Mouse (Mus musculus) ES-E14 (cell line): ENCODE measurements around the gene Dock6. TPM values are rescaled to one million over a fixed set of nuclear protein-coding genes. Genes with fewer than 3 reads are reported as not detected.
"Not testable (repeated sequence)": the region's sequence is repeated elsewhere in the genome, so short reads cannot be mapped to it uniquely, and the experiment has no call there.

ENCODE experiments used
- DNase-seq: peaks from one replicate; pipeline ENCODE4 v3.0.0-alpha.2; 2013; ENCODE audit warnings: low read depth, low spot score
- H3K27ac ChIP-seq: 2 replicates; pipeline ENCODE4 v1.5.1; 2012; ENCODE audit warnings: low read depth, mild to moderate bottlenecking, low read length, moderate library complexity, mixed read lengths; ENCODE audit not compliant: poor library complexity, insufficient read depth, severe bottlenecking
- H3K36me3 ChIP-seq: 2 replicates; pipeline ENCODE4 v1.6.1; 2012; ENCODE audit warnings: mild to moderate bottlenecking, low read length, moderate library complexity, mixed read lengths; ENCODE audit not compliant: control insufficient read depth, poor library complexity, insufficient read depth, severe bottlenecking
- H3K4me1 ChIP-seq, 2 experiments: fragments of 150-350 bp in 1 of 2; sonication (generic) in 1 of 2; 2 replicates each; pipeline ENCODE4 v1.6.1; 2012; ENCODE audit warnings: low read length in 2 of 2, mild to moderate bottlenecking in 1 of 2, mixed read lengths in 1 of 2; ENCODE audit not compliant: control insufficient read depth in 2 of 2, insufficient read depth in 2 of 2, poor library complexity in 1 of 2
- H3K4me3 ChIP-seq, 2 experiments: fragments of 150-350 bp in 1 of 2; sonication (generic) in 1 of 2; 2 replicates each; pipeline ENCODE4 v1.5.1; 2012; ENCODE audit warnings: low read length in 2 of 2, low read depth in 1 of 2, mild to moderate bottlenecking in 1 of 2, mixed read lengths in 1 of 2; ENCODE audit not compliant: insufficient read depth in 1 of 2, poor library complexity in 1 of 2, severe bottlenecking in 1 of 2
- H3K9ac ChIP-seq: 2 replicates; pipeline ENCODE4 v1.6.1; 2012; ENCODE audit warnings: low read depth, mild to moderate bottlenecking, low read length, mixed read lengths; ENCODE audit not compliant: poor library complexity, insufficient read depth, severe bottlenecking
- H3K9me3 ChIP-seq: fragments of 150-350 bp; sonication (generic); 2 replicates; pipeline ENCODE4 v1.6.1; 2012; ENCODE audit warnings: low read depth, mild to moderate bottlenecking, low read length; ENCODE audit not compliant: control insufficient read depth, insufficient read depth
- CHD2 ChIP-seq: IDR thresholded peaks from 2 replicates; pipeline ENCODE4 v1.6.1; 2014; ENCODE audit warnings: mild to moderate bottlenecking, low read depth, low read length, inconsistent platforms
- HCFC1 ChIP-seq: IDR thresholded peaks from 2 replicates; pipeline ENCODE4 v1.6.1; 2012; ENCODE audit warnings: low read length, inconsistent platforms, borderline replicate concordance; ENCODE audit not compliant: insufficient read depth
- MAFK ChIP-seq: IDR thresholded peaks from 2 replicates; pipeline ENCODE4 v1.6.1; 2014; ENCODE audit warnings: mild to moderate bottlenecking, low read depth, low read length, inconsistent platforms; ENCODE audit not compliant: insufficient read depth
- ZC3H11A ChIP-seq: IDR thresholded peaks from 2 replicates; pipeline ENCODE4 v1.6.1; 2012; ENCODE audit warnings: low read depth, mild to moderate bottlenecking, inconsistent platforms, low read length, borderline replicate concordance
- ZNF384 ChIP-seq: IDR thresholded peaks from 2 replicates; pipeline ENCODE4 v1.6.1; 2012; ENCODE audit warnings: low read depth, low read length, inconsistent platforms
- in situ Hi-C, 2 experiments: fragments of 600-800 bp; cut with MboI; formaldehyde crosslinking; loops; one replicate each; pipeline ENCODE4 v1.15.1; 2025; ENCODE audit warnings: low sequenced_read_pairs in 2 of 2, inconsistent platforms in 1 of 2; ENCODE audit not compliant: unreplicated experiment in 2 of 2
- total RNA-seq: library from RNA; depleted of rRNA; stranded (reverse); fragments of 300-350 nt; gene quantifications from 2 replicates; pipeline ENCODE4 v1.2.3, GENCODE M21; 2012

The Dock6 gene
- total RNA-seq, 1 experiment, result 45.4 TPM

- TF ChIP-seq HCFC1 (no peak), CHD2 (no peak), MAFK (no peak), ZNF384 (no peak), ZC3H11A (no peak)
- in situ Hi-C loops, result no loop called here
- peak overlapping the region; percentile 2; the same call in 1 of the 2 replicates for H3K9ac ChIP-seq
- peak overlapping the region in 1 of 2 experiments; percentile 15; a peak in 1 of 4 replicates for H3K4me3 ChIP-seq
- peaks cover 7 to 17% of the 10 kb centered on the region in 2 experiments; a peak in 2 of 4 replicates for H3K4me1 ChIP-seq
- peak overlapping the region; percentile 8; the same call in 1 of the 2 replicates for H3K27ac ChIP-seq
- no peaks in the 10 kb centered on the region for H3K9me3 ChIP-seq
- DNase-seq, result no peak
- peaks cover 53% of the 10 kb centered on the region for H3K36me3 ChIP-seq
These were observed 78.1 kb downstream of the Dock6 start for GRCm38 (mm10) chr9:21774353-21774752.

DNA sequence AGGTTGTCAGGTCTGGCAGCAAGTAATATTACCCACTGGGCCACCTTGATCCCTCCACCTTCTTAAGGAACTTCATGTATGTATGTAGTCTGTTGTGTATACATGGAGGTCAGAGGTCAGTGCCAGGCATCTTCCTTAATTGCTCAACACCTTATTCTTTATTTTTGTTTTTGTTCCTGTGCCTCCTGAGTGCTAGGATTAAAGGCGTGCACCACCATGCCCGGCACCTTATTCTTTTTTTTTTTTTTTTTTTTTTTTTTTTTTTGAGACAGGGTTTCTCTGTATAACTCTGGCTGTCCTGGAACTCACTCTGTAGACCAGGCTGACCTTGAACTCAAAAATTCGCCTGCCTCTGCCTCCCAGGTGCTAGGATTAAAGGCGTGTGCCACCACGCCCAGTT lies 79.0 kb downstream of the Dock6 start:
- peak; percentile 79; the same call in 1 of the 2 replicates for TF ChIP-seq ZNF384
- Histone ChIP-seq H3K36me3 (peaks cover 47% of the 10 kb centered on the region), H3K4me1 (peaks cover 12 to 23% of the 10 kb centered on the region in 2 experiments; a peak in 3 of 4 replicates)
- H3K9me3 ChIP-seq, DNase-seq, in situ Hi-C loops, H3K4me3 ChIP-seq, H3K9ac ChIP-seq, H3K27ac ChIP-seq: not testable (repeated sequence)

DNA sequence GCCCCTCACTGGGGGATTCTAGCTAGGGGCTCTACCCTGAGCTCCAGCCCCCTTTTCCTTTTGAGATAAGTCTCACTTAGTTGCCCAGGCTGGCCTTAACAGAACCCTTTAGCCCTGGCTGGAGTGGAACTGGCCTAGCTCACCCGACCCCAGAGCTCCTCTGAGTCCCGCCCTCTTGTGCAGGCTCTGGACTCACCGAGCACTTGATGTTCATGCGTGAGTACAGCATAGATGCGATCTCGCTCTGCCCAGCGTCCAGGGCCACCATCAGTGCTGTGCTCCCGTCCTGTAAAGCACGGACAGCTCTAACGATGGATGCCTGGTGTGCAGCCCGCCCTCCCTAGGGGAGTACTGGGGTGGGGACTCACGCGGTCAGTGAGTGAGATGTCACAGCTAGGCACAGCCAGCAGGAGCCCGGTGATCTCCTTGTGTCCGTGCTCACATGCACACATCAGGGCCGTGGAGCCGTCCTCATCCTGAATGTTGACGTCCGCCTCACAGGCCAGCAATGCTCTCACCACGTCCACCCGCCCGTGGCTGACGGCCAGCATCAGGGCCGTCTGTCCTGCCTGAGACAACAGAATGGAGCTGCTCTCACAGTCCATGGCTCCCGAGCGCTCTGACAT lies 82.8 kb downstream of the Dock6 start:
- TF ChIP-seq ZNF384 (no peak), CHD2 (no peak), ZC3H11A (no peak), HCFC1 (no peak), MAFK (no peak)
- peak overlapping the region; percentile 27 for H3K9ac ChIP-seq
- H3K4me3 ChIP-seq, result peak overlapping the region in 1 of 2 experiments; percentile 46; a peak in 2 of 4 replicates
- H3K27ac ChIP-seq, result peak overlapping the region; percentile 85
- H3K4me1 ChIP-seq, result peaks cover 19 to 24% of the 10 kb centered on the region in 2 experiments
- in situ Hi-C loops, result no loop called here
- no peak for DNase-seq
- no peaks in the 10 kb centered on the region for H3K9me3 ChIP-seq
- H3K36me3 ChIP-seq, result peaks cover 34% of the 10 kb centered on the region

GRCm38 (mm10) chr9:21768511-21769411 lies 83.7 kb downstream of the Dock6 start:
- Histone ChIP-seq H3K9me3 (no peaks in the 10 kb centered on the region), H3K27ac (peak overlapping the region; percentile 85), H3K36me3 (peaks cover 26% of the 10 kb centered on the region), H3K9ac (peak overlapping the region; percentile 3), H3K4me1 (peaks cover 17 to 18% of the 10 kb centered on the region in 2 experiments), H3K4me3 (peak overlapping the region in 1 of 2 experiments; percentile 2; a peak in 2 of 4 replicates)
- peak; percentile 66; the same call in 1 of the 2 replicates for TF ChIP-seq CHD2
- no peak for TF ChIP-seq HCFC1
- peak; percentile 96 for DNase-seq
- in situ Hi-C loops, result no loop called here
